ENCODE assay signal across 13 mouse cellular contexts in genomic region chr9:28306364-28307121, GRCm38 (mm10).
A peak's percentile ranks its signal among the peaks of the same experiment; 100 is the strongest.
DNase-seq lines count a peak whose midpoint lies in the region; ATAC-seq and TF ChIP-seq lines count a peak whose summit lies in the region.
"Had no signal": no experiment of that assay in that cellular context is flagged by ENCODE, and none has a peak within 500 bp of the region (broad histone marks: within the 10 kb centered on the region; RNA-seq: fewer than 3 reads in every experiment).

No protein-coding gene starts in this region.

- peak; percentile 50 for DNase-seq in forebrain, embryonic 11.5 days (ENCODE audit: low spot score)
- DNase-seq in forebrain, postnatal 0 days = no peak
- DNase-seq in urinary bladder, postnatal 36 days (ENCODE audit: low spot score in 2 of 2) = no peak
- no peak for DNase-seq in right cerebral cortex, postnatal 36 days (ENCODE audit: low spot score in 2 of 2)
- no peak for DNase-seq in stomach, postnatal 0 days (ENCODE audit: low spot score)
- DNase-seq: B cell, adult 2 months; cerebellum, adult 18-20 months; thymus, adult 2 months had no signal

- TF ChIP-seq CTCF in forebrain, postnatal 0 days (IDR thresholded peaks at IDR 0.05; ENCODE audit: low read depth) = no peak
- no peak for TF ChIP-seq CTCF in stomach, postnatal 0 days (IDR thresholded peaks at IDR 0.05; ENCODE audit: low read depth)

- 0 out of 2 replicates have a peak overlapping the region, but pooled peaks have one; percentile 34 for H3K27ac ChIP-seq in forebrain, embryonic 11.5 days (ENCODE audit: low read depth, low read length)
- H3K27ac ChIP-seq in forebrain, postnatal 0 days (ENCODE audit: low read depth, low read length) = no peak overlapping the region
- no peak overlapping the region for H3K27ac ChIP-seq in forebrain, embryonic 13.5 days
- H3K27ac ChIP-seq in hindbrain, embryonic 16.5 days (ENCODE audit: low read depth, low read length) = no peak overlapping the region
- no peak overlapping the region for H3K27ac ChIP-seq in neural tube, embryonic 12.5 days
- H3K27ac ChIP-seq in stomach, postnatal 0 days (replicated peaks) = no peak overlapping the region
- H3K27ac ChIP-seq: embryonic facial prominence, embryonic 13.5 days had no signal

- no peaks in the 10 kb centered on the region for H3K27me3 ChIP-seq in forebrain, embryonic 11.5 days (ENCODE audit: control insufficient read depth, insufficient read depth, low read length)
- no peaks in the 10 kb centered on the region for H3K27me3 ChIP-seq in forebrain, postnatal 0 days (ENCODE audit: insufficient read depth, low read length)
- no peaks in the 10 kb centered on the region for H3K27me3 ChIP-seq in forebrain, embryonic 13.5 days
- no peaks in the 10 kb centered on the region for H3K27me3 ChIP-seq in hindbrain, embryonic 16.5 days (replicated peaks; ENCODE audit: control insufficient read depth, insufficient read depth, low read length)
- no peaks in the 10 kb centered on the region for H3K27me3 ChIP-seq in neural tube, embryonic 12.5 days (replicated peaks)
- no peaks in the 10 kb centered on the region for H3K27me3 ChIP-seq in stomach, postnatal 0 days (ENCODE audit: control insufficient read depth, insufficient read depth, low read length)
- H3K27me3 ChIP-seq: embryonic facial prominence, embryonic 13.5 days had no signal

- no peak overlapping the region for H3K9ac ChIP-seq in forebrain, embryonic 11.5 days (ENCODE audit: low read length)
- no peak overlapping the region for H3K9ac ChIP-seq in forebrain, postnatal 0 days
- H3K9ac ChIP-seq in forebrain, embryonic 13.5 days = no peak overlapping the region
- H3K9ac ChIP-seq in hindbrain, embryonic 16.5 days (ENCODE audit: low read depth, low read length) = no peak overlapping the region
- no peak overlapping the region for H3K9ac ChIP-seq in neural tube, embryonic 12.5 days
- H3K9ac ChIP-seq in stomach, postnatal 0 days (ENCODE audit: low read length) = no peak overlapping the region
- H3K9ac ChIP-seq: embryonic facial prominence, embryonic 13.5 days had no signal

- H3K4me3 ChIP-seq in forebrain, embryonic 11.5 days (ENCODE audit: low read depth, low read length) = no peak overlapping the region
- H3K4me3 ChIP-seq in forebrain, postnatal 0 days (ENCODE audit: low read depth, low read length) = no peak overlapping the region
- H3K4me3 ChIP-seq in forebrain, embryonic 13.5 days = no peak overlapping the region
- H3K4me3 ChIP-seq in hindbrain, embryonic 16.5 days (ENCODE audit: low read length) = no peak overlapping the region
- H3K4me3 ChIP-seq in neural tube, embryonic 12.5 days = no peak overlapping the region
- no peak overlapping the region for H3K4me3 ChIP-seq in stomach, postnatal 0 days (ENCODE audit: low read depth, low read length)
- H3K4me3 ChIP-seq: embryonic facial prominence, embryonic 13.5 days had no signal

- no peak overlapping the region for H3K4me2 ChIP-seq in forebrain, embryonic 11.5 days (ENCODE audit: low read depth, low read length, severe bottlenecking)
- H3K4me2 ChIP-seq in forebrain, postnatal 0 days (ENCODE audit: low read depth) = no peak overlapping the region
- no peak overlapping the region for H3K4me2 ChIP-seq in forebrain, embryonic 13.5 days
- no peak overlapping the region for H3K4me2 ChIP-seq in hindbrain, embryonic 16.5 days (ENCODE audit: low read length)
- no peak overlapping the region for H3K4me2 ChIP-seq in neural tube, embryonic 12.5 days (replicated peaks)
- H3K4me2 ChIP-seq in stomach, postnatal 0 days (replicated peaks; ENCODE audit: low read depth) = no peak overlapping the region
- H3K4me2 ChIP-seq: embryonic facial prominence, embryonic 13.5 days had no signal

- TF ChIP-seq EP300 in stomach, postnatal 0 days (optimal IDR thresholded peaks at IDR 0.05) = no peak

- no peaks in the 10 kb centered on the region for H3K36me3 ChIP-seq in forebrain, embryonic 11.5 days (ENCODE audit: control insufficient read depth, insufficient read depth, low read length)
- H3K36me3 ChIP-seq in forebrain, postnatal 0 days (ENCODE audit: insufficient read depth) = no peaks in the 10 kb centered on the region
- H3K36me3 ChIP-seq in forebrain, embryonic 13.5 days (ENCODE audit: poor library complexity, severe bottlenecking) = no peaks in the 10 kb centered on the region
- H3K36me3 ChIP-seq in hindbrain, embryonic 16.5 days (ENCODE audit: control insufficient read depth, insufficient read depth, low read length) = no peaks in the 10 kb centered on the region
- H3K36me3 ChIP-seq in neural tube, embryonic 12.5 days = no peaks in the 10 kb centered on the region
- H3K36me3 ChIP-seq in stomach, postnatal 0 days (ENCODE audit: control insufficient read depth, insufficient read depth, low read length) = no peaks in the 10 kb centered on the region
- H3K36me3 ChIP-seq: embryonic facial prominence, embryonic 13.5 days; G1E had no signal

- no peaks in the 10 kb centered on the region for H3K9me3 ChIP-seq in forebrain, embryonic 11.5 days (ENCODE audit: control insufficient read depth, low read length)
- H3K9me3 ChIP-seq in forebrain, postnatal 0 days (ENCODE audit: low read length) = no peaks in the 10 kb centered on the region
- H3K9me3 ChIP-seq in forebrain, embryonic 13.5 days (replicated peaks) = no peaks in the 10 kb centered on the region
- H3K9me3 ChIP-seq in hindbrain, embryonic 16.5 days (ENCODE audit: control insufficient read depth, low read length) = no peaks in the 10 kb centered on the region
- H3K9me3 ChIP-seq in neural tube, embryonic 12.5 days = no peaks in the 10 kb centered on the region
- no peaks in the 10 kb centered on the region for H3K9me3 ChIP-seq in stomach, postnatal 0 days (ENCODE audit: control insufficient read depth, low read length)
- H3K9me3 ChIP-seq: embryonic facial prominence, embryonic 13.5 days; G1E had no signal

- WGBS in forebrain, embryonic 11.5 days = 63% methylated on average over 11 of the region's 11 CpGs
- 34% methylated on average over 11 of the region's 11 CpGs for WGBS in forebrain, postnatal 0 days
- 44% methylated on average over 11 of the region's 11 CpGs for WGBS in forebrain, embryonic 13.5 days
- WGBS in hindbrain, embryonic 16.5 days = 43% methylated on average over 11 of the region's 11 CpGs
- 60% methylated on average over 11 of the region's 11 CpGs for WGBS in neural tube, embryonic 12.5 days
- 66% methylated on average over 11 of the region's 11 CpGs for WGBS in stomach, postnatal 0 days

- ATAC-seq in forebrain, embryonic 11.5 days (replicated peaks; ENCODE audit: low FRiP score) = peak; percentile 83
- ATAC-seq in forebrain, postnatal 0 days = no peak
- ATAC-seq in forebrain, embryonic 13.5 days = peak; percentile 50; the same call in 1 of the 2 replicates
- peak; percentile 52 for ATAC-seq in hindbrain, embryonic 16.5 days
- ATAC-seq in neural tube, embryonic 12.5 days (ENCODE audit: low FRiP score, low read depth) = peak; percentile 48; the same call in 1 of the 2 replicates
- no peak for ATAC-seq in stomach, postnatal 0 days (ENCODE audit: low FRiP score, low TSS enrichment)

- no peaks in the 10 kb centered on the region for H3K4me1 ChIP-seq in forebrain, embryonic 11.5 days (replicated peaks; ENCODE audit: control insufficient read depth, insufficient read depth, low read length)
- no peaks in the 10 kb centered on the region for H3K4me1 ChIP-seq in forebrain, postnatal 0 days (ENCODE audit: insufficient read depth)
- H3K4me1 ChIP-seq in forebrain, embryonic 13.5 days = peaks cover 21% of the 10 kb centered on the region
- no peaks in the 10 kb centered on the region; the same call in 1 of the 2 replicates for H3K4me1 ChIP-seq in hindbrain, embryonic 16.5 days (ENCODE audit: control insufficient read depth, insufficient read depth, low read depth, low read length)
- H3K4me1 ChIP-seq in neural tube, embryonic 12.5 days = no peaks in the 10 kb centered on the region
- H3K4me1 ChIP-seq in stomach, postnatal 0 days (replicated peaks; ENCODE audit: control insufficient read depth, insufficient read depth) = no peaks in the 10 kb centered on the region
- H3K4me1 ChIP-seq: embryonic facial prominence, embryonic 13.5 days had no signal

Comparison
In these comparisons a context has a peak if more than half of its experiments do, and no peak if none do; other contexts are left out.
1. ATAC-seq: peak in forebrain, embryonic 11.5 days (single experiment), forebrain, embryonic 13.5 days (single experiment), hindbrain, embryonic 16.5 days (single experiment) and neural tube, embryonic 12.5 days (single experiment); none in forebrain, postnatal 0 days (single experiment) and stomach, postnatal 0 days (single experiment).